Mouse (Mus musculus) hindbrain, embryonic 15.5 days (tissue): ENCODE data around the gene Btd. TPM values are rescaled to one million over a fixed set of nuclear protein-coding genes. Genes with fewer than 3 reads are reported as not detected.

Source experiments
- ATAC-seq: fragments of 200-750 bp; cut with Nextera tagmentation; 2 replicates; pipeline ENCODE4 v1.8.0; 2017; ENCODE audit warnings: low read depth, moderate number of reproducible peaks, moderate TSS enrichment; ENCODE audit not compliant: low FRiP score
- H3K27ac ChIP-seq: fragments of 300-500 bp; sonication (generic); replicated peaks from 2 replicates; pipeline ENCODE4 v1.5.1; 2015; ENCODE audit warnings: mild to moderate bottlenecking, inconsistent platforms
- H3K27me3 ChIP-seq: fragments of 300-500 bp; sonication (generic); 2 replicates; pipeline ENCODE4 v1.6.1; 2015; ENCODE audit warnings: control low read depth, inconsistent platforms
- H3K36me3 ChIP-seq: fragments of 300-500 bp; sonication (generic); 2 replicates; pipeline ENCODE4 v1.6.1; 2015; ENCODE audit warnings: control low read depth, inconsistent platforms
- H3K4me1 ChIP-seq: fragments of 300-500 bp; sonication (generic); replicated peaks from 2 replicates; pipeline ENCODE4 v1.6.1; 2015; ENCODE audit warnings: control low read depth, inconsistent platforms
- H3K4me2 ChIP-seq: fragments of 300-500 bp; sonication (generic); 2 replicates; pipeline ENCODE4 v1.6.1; 2015; ENCODE audit warnings: moderate library complexity, mild to moderate bottlenecking, inconsistent platforms
- H3K4me3 ChIP-seq: fragments of 300-500 bp; sonication (generic); 2 replicates; pipeline ENCODE4 v1.5.1; 2015; ENCODE audit warnings: mild to moderate bottlenecking, inconsistent platforms
- H3K9ac ChIP-seq: fragments of 300-500 bp; sonication (generic); 2 replicates; pipeline ENCODE4 v1.6.1; 2015; ENCODE audit warnings: inconsistent platforms
- H3K9me3 ChIP-seq: fragments of 300-500 bp; sonication (generic); 2 replicates; pipeline ENCODE4 v1.6.1; 2016; ENCODE audit warnings: control low read depth, inconsistent platforms
- WGBS: fragments of 180-500 bp; shearing (Covaris S2); methylation state at CpG from one replicate; pipeline ENCODE4 v1.1.7; 2015; 5-methylcytosine and 5-hydroxymethylcytosine counted together
- polyA plus RNA-seq: library from polyadenylated mRNA; unstranded; fragments of >200 nt; fragmentation: Nextera tagmentation; extraction: Ambion mirVana; gene quantifications from 2 replicates; pipeline ENCODE4 v1.2.1, GENCODE M21; 2015

Gene Btd
- polyA plus RNA-seq, 1 experiment from 2014 or later = 19.1 TPM

GRCm38 (mm10) chr14:31660312-31661093, 19.7 kb downstream of the Btd start:
- Histone ChIP-seq H3K4me1 (peaks cover 72% of the 10 kb centered on the region), H3K27me3 (no peaks in the 10 kb centered on the region), H3K4me2 (peak overlapping the region; percentile 57; the same call in 1 of the 2 replicates), H3K9me3 (no peaks in the 10 kb centered on the region), H3K27ac (peak overlapping the region; percentile 96), H3K4me3 (no peak overlapping the region), H3K36me3 (no peaks in the 10 kb centered on the region), H3K9ac (no peak overlapping the region)
- 42% methylated on average over 7 of the region's 7 CpGs for WGBS
- ATAC-seq = no peak

GRCm38 (mm10) chr14:31661671-31662554, 21.1 kb downstream of the Btd start:
- Histone ChIP-seq H3K27me3 (no peaks in the 10 kb centered on the region), H3K9ac (peak overlapping the region; percentile 48), H3K4me2 (peak overlapping the region; percentile 57), H3K9me3 (no peaks in the 10 kb centered on the region), H3K36me3 (no peaks in the 10 kb centered on the region), H3K4me3 (peak overlapping the region; percentile 32), H3K4me1 (peaks cover 72% of the 10 kb centered on the region), H3K27ac (peak overlapping the region; percentile 96)
- ATAC-seq = peak; percentile 93
- WGBS = 3% methylated on average over 44 of the region's 44 CpGs

- peak; percentile 7; the same call in 1 of the 2 replicates for ATAC-seq
- Histone ChIP-seq H3K36me3 (0 out of 2 replicates have a peak, but pooled peaks cover 4% of the 10 kb centered on the region), H3K9ac (peak overlapping the region; percentile 48), H3K27me3 (no peaks in the 10 kb centered on the region), H3K4me3 (peak overlapping the region; percentile 32), H3K9me3 (no peaks in the 10 kb centered on the region), H3K27ac (peak overlapping the region; percentile 96), H3K4me1 (peaks cover 67% of the 10 kb centered on the region), H3K4me2 (peak overlapping the region; percentile 57)
- 22% methylated on average over 9 of the region's 9 CpGs for WGBS
Observed at GRCm38 (mm10) chr14:31662555-31663211, 21.9 kb downstream of the Btd start.

DNA sequence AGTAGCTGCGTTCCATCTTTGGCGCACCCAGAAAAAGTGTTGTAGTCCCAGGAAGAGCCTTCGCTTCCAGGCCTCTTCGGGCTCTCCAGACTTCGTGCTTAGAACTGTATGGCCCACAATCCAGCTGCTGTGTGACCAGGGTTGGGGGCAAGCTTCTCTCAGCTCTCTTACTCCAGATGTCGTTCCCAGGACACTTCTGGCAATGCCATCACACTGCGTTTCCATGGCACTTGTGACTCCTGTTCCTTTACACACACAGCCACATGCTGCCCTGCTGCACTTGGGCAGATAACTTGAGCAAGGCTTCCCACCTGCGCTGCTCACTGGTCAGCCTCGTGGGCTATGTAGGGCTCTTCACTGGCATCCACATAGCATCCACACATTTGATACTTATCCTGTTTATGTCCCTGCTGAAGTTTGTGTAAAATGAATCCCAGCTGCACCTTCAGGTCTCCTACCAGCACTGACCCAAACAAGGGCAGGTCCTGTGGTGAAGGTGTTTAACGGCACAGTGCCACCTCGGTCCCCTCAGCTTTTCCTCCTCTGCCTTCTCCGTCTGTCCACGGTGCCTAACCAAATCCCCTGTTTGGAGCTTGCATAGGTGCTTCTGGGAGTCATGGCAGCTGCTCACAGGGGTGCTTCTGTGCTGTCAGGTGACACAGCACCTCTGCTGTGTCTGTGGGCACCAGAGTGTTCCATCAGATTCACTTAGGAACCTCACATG, 22.7 kb downstream of the Btd start:
- Histone ChIP-seq H3K4me3 (no peak overlapping the region), H3K4me2 (no peak overlapping the region), H3K36me3 (0 out of 2 replicates have a peak, but pooled peaks cover 4% of the 10 kb centered on the region), H3K9ac (no peak overlapping the region), H3K27me3 (no peaks in the 10 kb centered on the region), H3K27ac (peak overlapping the region; percentile 96), H3K9me3 (no peaks in the 10 kb centered on the region), H3K4me1 (peaks cover 59% of the 10 kb centered on the region)
- 89% methylated on average over 13 of the region's 13 CpGs for WGBS
- ATAC-seq = no peak

- no peak for ATAC-seq
- 49% methylated on average over 18 of the region's 18 CpGs for WGBS
- Histone ChIP-seq H3K4me3 (no peak overlapping the region), H3K27ac (peak overlapping the region; percentile 96), H3K36me3 (0 out of 2 replicates have a peak, but pooled peaks cover 4% of the 10 kb centered on the region), H3K27me3 (no peaks in the 10 kb centered on the region), H3K4me2 (no peak overlapping the region), H3K4me1 (peaks cover 55% of the 10 kb centered on the region), H3K9me3 (no peaks in the 10 kb centered on the region), H3K9ac (no peak overlapping the region)
Observed at GRCm38 (mm10) chr14:31664100-31664902, 23.5 kb downstream of the Btd start.

- Histone ChIP-seq H3K4me2 (no peak overlapping the region), H3K36me3 (0 out of 2 replicates have a peak, but pooled peaks cover 4% of the 10 kb centered on the region), H3K9ac (no peak overlapping the region), H3K9me3 (no peaks in the 10 kb centered on the region), H3K4me3 (no peak overlapping the region), H3K27ac (peak overlapping the region; percentile 96), H3K27me3 (no peaks in the 10 kb centered on the region), H3K4me1 (peaks cover 55% of the 10 kb centered on the region)
- 66% methylated on average over 12 of the region's 12 CpGs for WGBS
- no peak for ATAC-seq
Observed at GRCm38 (mm10) chr14:31664903-31665565, 24.2 kb downstream of the Btd start.

DNA sequence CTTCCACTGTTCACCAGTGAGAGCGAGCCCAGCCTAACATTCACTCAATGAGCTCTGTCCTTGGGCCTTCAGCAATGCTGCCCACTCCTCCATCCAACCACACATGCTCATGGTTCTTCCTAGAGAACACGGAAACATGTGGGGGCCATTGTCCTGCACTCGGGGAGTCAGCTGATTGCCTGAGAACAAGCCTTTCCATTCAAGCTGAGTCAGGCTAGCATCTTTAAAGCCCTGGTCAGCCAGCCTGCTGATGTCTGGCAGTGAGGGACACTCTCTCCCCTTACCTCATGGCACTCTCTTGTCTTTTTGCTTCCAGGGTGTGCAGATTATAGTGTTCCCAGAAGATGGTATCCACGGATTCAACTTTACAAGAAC, 24.7 kb downstream of the Btd start:
- Histone ChIP-seq H3K4me3 (no peak overlapping the region), H3K4me2 (no peak overlapping the region), H3K9ac (no peak overlapping the region), H3K9me3 (no peaks in the 10 kb centered on the region), H3K27ac (no peak overlapping the region), H3K4me1 (peaks cover 51% of the 10 kb centered on the region), H3K27me3 (no peaks in the 10 kb centered on the region), H3K36me3 (0 out of 2 replicates have a peak, but pooled peaks cover 4% of the 10 kb centered on the region)
- 81% methylated on average over 4 of the region's 4 CpGs for WGBS
- ATAC-seq = no peak

GRCm38 (mm10) chr14:31666931-31667705, 26.3 kb downstream of the Btd start:
- Histone ChIP-seq H3K4me3 (no peak overlapping the region), H3K4me1 (peaks cover 41% of the 10 kb centered on the region), H3K36me3 (0 out of 2 replicates have a peak, but pooled peaks cover 4% of the 10 kb centered on the region), H3K4me2 (no peak overlapping the region), H3K27ac (no peak overlapping the region), H3K9me3 (no peaks in the 10 kb centered on the region), H3K9ac (no peak overlapping the region), H3K27me3 (no peaks in the 10 kb centered on the region)
- WGBS = 95% methylated on average over 28 of the region's 28 CpGs
- no peak for ATAC-seq

GRCm38 (mm10) chr14:31667741-31668140, 26.9 kb downstream of the Btd start:
- WGBS = 94% methylated on average over 6 of the region's 6 CpGs
- H3K4me3 ChIP-seq = no peak overlapping the region

DNA sequence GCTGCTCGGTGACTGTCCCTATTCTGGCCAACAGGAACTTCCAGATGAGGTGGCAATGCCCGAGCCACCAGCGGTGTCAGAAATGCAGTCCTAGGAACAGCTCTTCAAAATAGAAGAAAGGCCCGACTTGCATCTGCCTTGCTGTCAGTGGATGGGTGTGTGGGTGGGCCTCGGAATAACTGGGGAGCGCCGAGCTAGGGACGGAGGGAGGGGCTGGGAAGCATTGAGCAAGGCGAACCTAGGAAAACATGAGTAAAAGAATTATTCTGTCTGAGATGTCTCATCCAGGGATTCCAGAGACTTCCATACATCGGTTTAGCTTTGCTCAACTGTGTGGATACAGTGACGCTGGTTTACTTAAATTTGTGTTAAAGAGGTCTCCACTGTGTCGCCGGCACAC, 27.5 kb downstream of the Btd start:
- Histone ChIP-seq H3K4me2 (no peak overlapping the region), H3K4me1 (peaks cover 29% of the 10 kb centered on the region), H3K27ac (no peak overlapping the region), H3K9me3 (no peaks in the 10 kb centered on the region), H3K9ac (no peak overlapping the region), H3K27me3 (no peaks in the 10 kb centered on the region), H3K4me3 (no peak overlapping the region), H3K36me3 (0 out of 2 replicates have a peak, but pooled peaks cover 4% of the 10 kb centered on the region)
- no peak for ATAC-seq
- 73% methylated on average over 13 of the region's 13 CpGs for WGBS

More at GRCm38 (mm10) chr14:31667741-31668140, 26.9 kb downstream of the Btd start:
- Histone ChIP-seq H3K9me3 (no peaks in the 10 kb centered on the region), H3K9ac (no peak overlapping the region), H3K36me3 (0 out of 2 replicates have a peak, but pooled peaks cover 4% of the 10 kb centered on the region), H3K27me3 (no peaks in the 10 kb centered on the region), H3K27ac (no peak overlapping the region), H3K4me1 (peaks cover 35% of the 10 kb centered on the region), H3K4me2 (no peak overlapping the region)
- ATAC-seq = no peak
